Mouse (Mus musculus) bone marrow macrophage, adult 2 months (primary cell): ENCODE results near the gene Gm49391. TPM values are rescaled to one million over a fixed set of nuclear protein-coding genes. Genes with fewer than 3 reads are reported as not detected.

Experiments
- H3K27ac ChIP-seq: 2 replicates; pipeline ENCODE4 v1.5.1; 2012; ENCODE audit warnings: low read depth, low read length; ENCODE audit not compliant: insufficient read depth
- H3K4me1 ChIP-seq: 2 replicates; pipeline ENCODE4 v1.6.1; 2012; ENCODE audit warnings: low read length; ENCODE audit not compliant: control insufficient read depth, insufficient read depth
- H3K4me3 ChIP-seq: 2 replicates; pipeline ENCODE4 v1.5.1; 2012; ENCODE audit warnings: mild to moderate bottlenecking, low read length, moderate library complexity; ENCODE audit not compliant: insufficient read depth
- CTCF ChIP-seq: IDR thresholded peaks from 2 replicates; pipeline ENCODE4 v1.5.1; 2012; ENCODE audit warnings: low read depth, mild to moderate bottlenecking, low read length, moderate library complexity
- POLR2A ChIP-seq: IDR thresholded peaks from 2 replicates; pipeline ENCODE4 v1.6.1; 2012; ENCODE audit warnings: mild to moderate bottlenecking, low read depth, low read length, borderline replicate concordance
- polyA plus RNA-seq: library from polyadenylated mRNA; stranded (reverse); fragments of >200 nt; gene quantifications from 2 replicates; pipeline ENCODE4 v1.2.4, GENCODE M21; 2012; ENCODE audit not compliant: missing spikeins, insufficient read depth, insufficient read length

Gm49391 gene
- polyA plus RNA-seq, 1 experiment = not detected

- H3K27ac ChIP-seq = no peak within 1 kb of the TSS
- H3K4me1 ChIP-seq = peaks cover 2% of the 10 kb centered on the region; the same call in 1 of the 2 replicates
- TF ChIP-seq POLR2A (no peak), CTCF (no peak)
- no peak within 1 kb of the TSS for H3K4me3 ChIP-seq
Observed at GRCm38 (mm10) chr13:60864281-60864680, 72.1 kb downstream of the Gm49391 start, which contains the start of gene 4930486L24Rik. TSS of gene 4930486L24Rik (minus strand) at chr13:60864475.

- Histone ChIP-seq H3K4me1 (no peaks in the 10 kb centered on the region; the same call in 1 of the 2 replicates), H3K4me3 (no peak overlapping the region), H3K27ac (no peak overlapping the region)
- TF ChIP-seq CTCF (no peak), POLR2A (no peak)
Observed at GRCm38 (mm10) chr13:60848241-60849120, 87.9 kb downstream of the Gm49391 start.

Other genes with a start within 250 kb of the Gm49391 start
- not detected in 2 replicates for gene BC051665, start 150.2 kb downstream of the Gm49391 start, polyA plus RNA-seq
- not detected in 2 replicates for gene Ctsll3, start 133.7 kb downstream of the Gm49391 start, polyA plus RNA-seq
- not detected in 2 replicates for gene 4930486L24Rik, start 72.1 kb downstream of the Gm49391 start, polyA plus RNA-seq
- 1.7 TPM in 1 of 2 replicates, not detected in the other for gene Gm49392, start 39.7 kb downstream of the Gm49391 start, polyA plus RNA-seq
- 80.7 and 81.4 TPM in 2 replicates for gene Ctla2b, start 39.1 kb downstream of the Gm49391 start, polyA plus RNA-seq
- gene Tpbpb, start 31.7 kb downstream of the Gm49391 start, polyA plus RNA-seq = not detected in 2 replicates
- not detected in 2 replicates for gene Gm49393, start 981 bp downstream of the Gm49391 start, polyA plus RNA-seq
- 14.7 and 16.8 TPM in 2 replicates for gene Ctla2a, start 54 bp upstream of the Gm49391 start, polyA plus RNA-seq
- gene Tpbpa, start 5.4 kb upstream of the Gm49391 start, polyA plus RNA-seq = not detected in 2 replicates
- gene Ctsj, start 69.4 kb upstream of the Gm49391 start, polyA plus RNA-seq = not detected in 2 replicates
- gene Ctsq, start 104.1 kb upstream of the Gm49391 start, polyA plus RNA-seq = not detected in 2 replicates
- gene Ctsr, start 227.7 kb upstream of the Gm49391 start, polyA plus RNA-seq = not detected in 2 replicates